Mouse (Mus musculus) heart, embryonic 14.5 days (tissue): ENCODE results near the gene Lypd6. TPM values are rescaled to one million over a fixed set of nuclear protein-coding genes. Genes with fewer than 3 reads are reported as not detected.
A peak's percentile ranks its signal among the peaks of the same experiment; 100 is the strongest.

ENCODE experiments used
- ATAC-seq: fragments of 200-750 bp; cut with Nextera tagmentation; 2 replicates; pipeline ENCODE4 v1.8.0; 2017; ENCODE audit warnings: low read depth, moderate TSS enrichment; ENCODE audit not compliant: insufficient number of reproducible peaks, insufficient read depth, low FRiP score
- H3K27ac ChIP-seq, 2 experiments: fragments of 200-500 bp in 1 of 2; fragments of 300-500 bp in 1 of 2; sonication (generic) in 1 of 2; replicated peaks in 1 of 2; 2 replicates each; pipeline ENCODE4 v1.5.1; 2012 to 2014; ENCODE audit warnings: low read depth in 2 of 2, low read length in 2 of 2, control low read depth in 1 of 2, mild to moderate bottlenecking in 1 of 2, mixed read lengths in 1 of 2; ENCODE audit not compliant: control insufficient read depth in 1 of 2, insufficient read depth in 1 of 2
- H3K27me3 ChIP-seq: fragments of 300-500 bp; sonication (generic); 2 replicates; pipeline ENCODE4 v1.6.1; 2014; ENCODE audit warnings: mild to moderate bottlenecking, low read length, control low read depth; ENCODE audit not compliant: control insufficient read depth, insufficient read depth
- H3K36me3 ChIP-seq: fragments of 300-500 bp; sonication (generic); 2 replicates; pipeline ENCODE4 v1.6.1; 2014; ENCODE audit warnings: mild to moderate bottlenecking, control low read depth, low read length, mixed read lengths; ENCODE audit not compliant: control insufficient read depth, insufficient read depth
- H3K4me1 ChIP-seq, 2 experiments: fragments of 200-500 bp in 1 of 2; fragments of 300-500 bp in 1 of 2; sonication (generic) in 1 of 2; 2 replicates each; pipeline ENCODE4 v1.6.1; 2012 to 2014; ENCODE audit warnings: low read length in 2 of 2, control low read depth in 1 of 2, mixed read lengths in 1 of 2; ENCODE audit not compliant: control insufficient read depth in 2 of 2, insufficient read depth in 2 of 2
- H3K4me2 ChIP-seq: fragments of 300-500 bp; sonication (generic); 2 replicates; pipeline ENCODE4 v1.6.1; 2014; ENCODE audit warnings: mild to moderate bottlenecking, low read length
- H3K4me3 ChIP-seq, 2 experiments: fragments of 200-500 bp in 1 of 2; fragments of 300-500 bp in 1 of 2; sonication (generic) in 1 of 2; 2 replicates each; pipeline ENCODE4 v1.5.1; 2012 to 2014; ENCODE audit warnings: low read length in 2 of 2, mild to moderate bottlenecking in 2 of 2, control low read depth in 1 of 2, low read depth in 1 of 2, moderate library complexity in 1 of 2; ENCODE audit not compliant: control insufficient read depth in 1 of 2, insufficient read depth in 1 of 2
- H3K9ac ChIP-seq: fragments of 300-500 bp; sonication (generic); 2 replicates; pipeline ENCODE4 v1.6.1; 2014; ENCODE audit warnings: mild to moderate bottlenecking, low read length
- H3K9me3 ChIP-seq: fragments of 300-500 bp; sonication (generic); 2 replicates; pipeline ENCODE4 v1.6.1; 2016; ENCODE audit warnings: low read length, control low read depth; ENCODE audit not compliant: control insufficient read depth
- WGBS: fragments of 180-500 bp; shearing (Covaris S2); extraction: QIAGEN DNeasy Blood & Tissue Kit; methylation state at CpG from one replicate; pipeline ENCODE4 v1.1.7; 2014; 5-methylcytosine and 5-hydroxymethylcytosine counted together
- polyA plus RNA-seq: library from polyadenylated mRNA; unstranded; fragments of >200 nt; fragmentation: Nextera tagmentation; extraction: Ambion mirVana; gene quantifications from 2 replicates; pipeline ENCODE4 v1.2.1, GENCODE M21; 2014

Lypd6 gene
- polyA plus RNA-seq, 1 experiment from 2014 or later, result 3.5 TPM

DNA sequence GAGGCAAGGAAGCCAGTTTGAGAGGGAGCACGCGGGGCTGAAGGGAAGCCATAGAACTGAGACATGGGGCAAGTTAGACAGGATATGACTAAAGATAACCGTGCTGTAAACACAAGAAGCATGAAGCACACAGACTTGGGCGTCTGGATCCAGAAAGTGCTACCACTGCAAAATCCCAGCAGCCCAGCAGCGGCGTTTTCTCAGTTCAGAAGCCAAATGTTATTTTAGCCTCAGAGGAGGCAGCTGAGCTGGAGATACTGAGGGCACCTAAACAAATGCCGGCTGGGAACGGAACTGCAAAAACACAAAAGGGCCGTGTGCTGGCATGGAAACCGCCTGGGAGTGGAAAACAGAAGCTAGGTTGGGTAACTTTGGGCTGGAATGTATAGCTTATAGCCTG lies 43.9 kb downstream of the Lypd6 start:
- peak overlapping the region; percentile 48 for H3K4me2 ChIP-seq
- H3K4me3 ChIP-seq, result peak overlapping the region in 1 of 2 experiments; percentile 7; a peak in 1 of 4 replicates
- H3K4me1 ChIP-seq, result peaks cover 14 to 29% of the 10 kb centered on the region in 2 experiments; a peak in 3 of 4 replicates
- H3K27ac ChIP-seq, result peak overlapping the region; percentile 66 to 77
- peak; percentile 84 for ATAC-seq
- WGBS, result 8% methylated on average over 10 of the region's 10 CpGs
- no peaks in the 10 kb centered on the region for H3K36me3 ChIP-seq
- H3K9ac ChIP-seq, result peak overlapping the region; percentile 41
- H3K9me3 ChIP-seq, result no peaks in the 10 kb centered on the region
- no peaks in the 10 kb centered on the region for H3K27me3 ChIP-seq

DNA sequence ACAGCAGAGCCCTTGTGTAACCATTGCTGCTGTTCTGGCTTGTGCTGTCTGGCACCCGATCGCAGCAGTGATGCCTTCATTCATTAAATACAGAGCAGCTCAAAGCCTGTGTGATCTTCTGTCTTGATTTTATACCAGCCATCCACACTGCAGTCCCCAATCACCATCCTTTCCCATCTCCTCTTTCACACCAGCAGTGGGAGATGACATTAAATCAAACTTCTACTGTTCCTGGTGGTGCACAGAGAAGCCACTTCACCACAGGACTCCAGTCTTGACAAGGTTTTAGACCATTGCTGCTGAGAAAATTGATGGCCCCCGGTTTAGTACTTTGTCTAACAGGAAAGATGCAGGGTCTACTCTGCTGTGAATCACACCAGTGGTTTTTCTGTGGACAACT lies 44.9 kb downstream of the Lypd6 start:
- Histone ChIP-seq H3K36me3 (no peaks in the 10 kb centered on the region), H3K27me3 (no peaks in the 10 kb centered on the region), H3K4me3 (no peak overlapping the region), H3K4me2 (no peak overlapping the region), H3K9ac (no peak overlapping the region), H3K27ac (peak overlapping the region in 1 of 2 experiments; percentile 77; a peak in 1 of 4 replicates), H3K9me3 (no peaks in the 10 kb centered on the region), H3K4me1 (peaks cover 9 to 24% of the 10 kb centered on the region in 2 experiments; a peak in 3 of 4 replicates)
- 78% methylated on average over 3 of the region's 3 CpGs for WGBS
- no peak for ATAC-seq

DNA sequence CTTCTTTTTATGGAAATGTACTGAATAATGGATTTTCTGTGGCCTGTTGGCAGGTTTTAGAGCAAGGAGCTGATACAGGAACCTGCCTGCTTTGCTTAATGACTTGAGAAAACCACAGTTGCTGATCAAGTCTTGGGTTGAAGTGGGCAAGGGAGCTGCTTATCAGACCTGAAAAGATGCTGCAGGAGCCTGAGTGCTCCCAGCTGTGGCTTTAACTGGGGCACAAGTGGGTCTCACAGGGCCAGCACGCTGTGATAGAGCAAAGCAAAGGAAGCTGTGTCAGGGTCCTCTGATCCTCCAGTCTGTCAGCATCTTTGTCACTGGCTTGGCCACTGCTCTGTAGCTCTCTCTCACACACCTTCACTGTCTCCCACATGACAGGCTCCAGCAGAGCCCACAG lies 45.4 kb downstream of the Lypd6 start:
- Histone ChIP-seq H3K9ac (no peak overlapping the region), H3K4me3 (no peak overlapping the region), H3K27me3 (no peaks in the 10 kb centered on the region), H3K9me3 (no peaks in the 10 kb centered on the region), H3K27ac (no peak overlapping the region), H3K4me1 (peaks cover 9 to 24% of the 10 kb centered on the region in 2 experiments; a peak in 3 of 4 replicates), H3K36me3 (no peaks in the 10 kb centered on the region), H3K4me2 (no peak overlapping the region)
- WGBS, result 13% methylated on average over 1 of the region's 1 CpGs
- no peak for ATAC-seq

- no peak overlapping the region for H3K4me2 ChIP-seq
- H3K9me3 ChIP-seq, result no peaks in the 10 kb centered on the region
- no peaks in the 10 kb centered on the region for H3K27me3 ChIP-seq
- ATAC-seq, result no peak
- H3K4me3 ChIP-seq, result no peak overlapping the region
- no peak overlapping the region for H3K9ac ChIP-seq
- H3K27ac ChIP-seq, result no peak overlapping the region
- H3K36me3 ChIP-seq, result no peaks in the 10 kb centered on the region
- WGBS, result 84% methylated on average over 5 of the region's 5 CpGs
- H3K4me1 ChIP-seq, result peaks cover 9 to 24% of the 10 kb centered on the region in 2 experiments; a peak in 3 of 4 replicates
Measured at GRCm38 (mm10) chr2:50112427-50112826, 46.2 kb downstream of the Lypd6 start.

- Histone ChIP-seq H3K9me3 (no peaks in the 10 kb centered on the region), H3K4me3 (no peak overlapping the region), H3K4me2 (no peak overlapping the region), H3K27ac (no peak overlapping the region), H3K36me3 (no peaks in the 10 kb centered on the region), H3K27me3 (no peaks in the 10 kb centered on the region), H3K9ac (no peak overlapping the region), H3K4me1 (peaks cover 0 to 3% of the 10 kb centered on the region in 2 experiments; a peak in 1 of 4 replicates)
- 83% methylated on average over 7 of the region's 7 CpGs for WGBS
- no peak for ATAC-seq
Measured at GRCm38 (mm10) chr2:50119101-50119500, 52.9 kb downstream of the Lypd6 start.

DNA sequence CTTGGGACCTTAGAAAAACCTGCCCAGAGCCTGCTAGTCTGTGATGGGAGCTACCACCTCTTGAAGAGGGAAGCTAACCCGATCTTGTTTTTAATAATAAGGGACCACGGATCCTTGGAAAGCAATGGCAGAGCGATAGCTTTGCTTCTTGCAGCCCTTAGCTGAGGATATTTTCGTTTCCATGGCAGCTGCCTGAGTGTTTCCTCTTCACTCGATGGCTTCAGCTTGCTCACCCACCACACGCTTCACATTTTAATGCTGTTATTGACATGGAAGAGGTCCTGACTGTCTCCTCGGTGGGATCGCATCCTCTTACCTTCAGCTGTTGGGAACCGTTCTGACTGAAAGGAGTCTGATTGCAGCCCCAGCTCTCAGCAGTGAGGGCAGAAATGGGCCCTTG lies 54.6 kb downstream of the Lypd6 start:
- Histone ChIP-seq H3K9ac (no peak overlapping the region), H3K4me1 (no peaks in the 10 kb centered on the region), H3K4me3 (no peak overlapping the region), H3K36me3 (no peaks in the 10 kb centered on the region), H3K4me2 (no peak overlapping the region), H3K9me3 (no peaks in the 10 kb centered on the region), H3K27me3 (no peaks in the 10 kb centered on the region), H3K27ac (no peak overlapping the region)
- ATAC-seq, result no peak
- WGBS, result 76% methylated on average over 9 of the region's 9 CpGs

DNA sequence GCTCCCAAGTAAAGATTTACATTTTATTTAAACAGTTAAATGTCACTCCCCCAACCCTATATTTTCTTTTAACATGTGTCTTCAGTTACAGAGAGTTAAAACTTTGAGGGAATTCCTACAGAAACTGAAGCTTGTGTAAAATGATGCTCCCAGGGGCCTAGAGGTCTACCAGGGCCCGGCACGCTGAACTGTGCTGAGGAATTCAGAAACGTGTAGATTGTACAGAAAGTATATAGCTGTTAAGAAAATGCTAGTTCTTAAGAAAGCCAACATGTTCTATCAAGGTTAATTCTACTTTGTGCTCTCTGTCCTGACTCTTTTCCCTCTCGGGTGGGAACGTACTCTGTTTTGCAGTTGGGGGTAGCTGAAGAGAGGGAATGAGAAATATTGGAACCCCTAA lies 57.1 kb downstream of the Lypd6 start:
- Histone ChIP-seq H3K4me3 (no peak overlapping the region), H3K9me3 (no peaks in the 10 kb centered on the region), H3K27me3 (no peaks in the 10 kb centered on the region), H3K27ac (no peak overlapping the region), H3K9ac (no peak overlapping the region), H3K4me2 (no peak overlapping the region), H3K4me1 (no peaks in the 10 kb centered on the region), H3K36me3 (no peaks in the 10 kb centered on the region)
- no peak for ATAC-seq
- 83% methylated on average over 5 of the region's 5 CpGs for WGBS

DNA sequence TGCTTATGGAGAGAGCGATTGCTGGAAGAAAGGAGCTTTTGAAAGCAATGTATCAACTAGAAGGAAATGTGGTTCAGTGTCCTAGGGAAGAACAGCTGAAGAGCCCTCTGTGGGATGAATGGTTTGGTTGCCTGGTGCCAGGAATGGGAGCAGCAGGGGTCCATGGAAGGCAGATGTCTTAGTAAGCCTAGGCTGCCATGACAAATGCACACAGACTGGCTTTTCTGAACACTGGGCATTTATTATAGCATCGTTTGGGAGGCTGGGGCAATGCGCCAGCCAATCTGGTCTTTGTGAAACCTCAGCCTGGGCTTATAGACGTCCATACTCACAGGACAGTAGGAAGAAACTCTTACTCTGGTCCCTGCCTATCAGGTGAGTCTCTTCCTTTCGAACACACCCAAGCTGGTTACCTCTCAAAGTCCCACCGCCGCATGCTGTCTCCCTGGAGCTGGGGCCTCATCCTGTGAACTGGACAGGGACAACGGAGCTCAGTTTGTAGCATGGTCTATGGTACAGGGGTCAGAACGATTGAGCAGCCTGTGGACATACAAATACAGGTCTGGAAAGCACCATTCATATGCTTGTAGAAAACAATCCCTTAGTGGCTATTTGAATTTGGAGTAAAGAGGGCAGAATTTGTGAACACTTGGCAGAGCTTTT lies 61.4 kb downstream of the Lypd6 start:
- Histone ChIP-seq H3K9me3 (no peaks in the 10 kb centered on the region), H3K4me3 (no peak overlapping the region), H3K4me1 (no peaks in the 10 kb centered on the region), H3K9ac (no peak overlapping the region), H3K27ac (no peak overlapping the region), H3K36me3 (no peaks in the 10 kb centered on the region), H3K4me2 (no peak overlapping the region), H3K27me3 (no peaks in the 10 kb centered on the region)
- ATAC-seq, result no peak
- WGBS, result 84% methylated on average over 9 of the region's 9 CpGs
